Mouse (Mus musculus) liver, adult 2 months (tissue): ENCODE data around the gene Ppp1r37. TPM values are rescaled to one million over a fixed set of nuclear protein-coding genes. Genes with fewer than 3 reads are reported as not detected.

ENCODE experiments used
- DNase-seq: peaks from one replicate; pipeline ENCODE4 v3.0.0-alpha.2; 2011; ENCODE audit warnings: low read depth, low spot score; ENCODE audit errors: extremely low read depth
- H3K27ac ChIP-seq: fragments of 200-500 bp; replicated peaks from 2 replicates; pipeline ENCODE4 v1.5.1; 2012; ENCODE audit warnings: low read depth, mild to moderate bottlenecking, control low read depth, inconsistent platforms, low read length; ENCODE audit not compliant: insufficient read depth
- H3K27me3 ChIP-seq: fragments of 200-500 bp; 2 replicates; pipeline ENCODE4 v1.6.1; 2012; ENCODE audit warnings: mild to moderate bottlenecking, moderate library complexity, low read length, inconsistent platforms; ENCODE audit not compliant: control insufficient read depth, insufficient read depth
- H3K36me3 ChIP-seq: fragments of 200-500 bp; 2 replicates; pipeline ENCODE4 v1.6.1; 2012; ENCODE audit warnings: low read length, inconsistent platforms; ENCODE audit not compliant: control insufficient read depth, insufficient read depth
- H3K4me1 ChIP-seq: fragments of 200-500 bp; 2 replicates; pipeline ENCODE4 v1.6.1; 2011; ENCODE audit warnings: low read length; ENCODE audit not compliant: control insufficient read depth, insufficient read depth
- H3K4me3 ChIP-seq: fragments of 200-500 bp; 2 replicates; pipeline ENCODE4 v1.5.1; 2011; ENCODE audit warnings: low read depth, mild to moderate bottlenecking, control low read depth, low read length, moderate library complexity; ENCODE audit not compliant: insufficient read depth
- H3K79me2 ChIP-seq: fragments of 200-500 bp; 2 replicates; pipeline ENCODE4 v1.6.1; 2012; ENCODE audit warnings: inconsistent platforms, mild to moderate bottlenecking, low read length, moderate library complexity; ENCODE audit not compliant: control insufficient read depth, insufficient read depth
- H3K9ac ChIP-seq: fragments of 200-500 bp; 2 replicates; pipeline ENCODE4 v1.6.1; 2012; ENCODE audit warnings: low read depth, mild to moderate bottlenecking, control low read depth, inconsistent platforms, low read length
- CTCF ChIP-seq: fragments of 200-500 bp; IDR thresholded peaks from 2 replicates; pipeline ENCODE4 v1.5.1; 2011; ENCODE audit warnings: low read depth, low read length, control low read depth
- POLR2A ChIP-seq: fragments of 200-500 bp; IDR thresholded peaks from 2 replicates; pipeline ENCODE4 v1.6.1; 2011; ENCODE audit warnings: low read length, control low read depth; ENCODE audit not compliant: insufficient read depth; ENCODE audit errors: extremely low read depth
- whole genome bisulfite sequencing: fragments of 180-500 bp; shearing (Covaris S2); methylation state at CpG from one replicate; pipeline ENCODE4 v1.1.7; 2018; 5-methylcytosine and 5-hydroxymethylcytosine counted together
- polyA plus RNA-seq: library from polyadenylated mRNA; depleted of rRNA; stranded (reverse); fragments of >200 nt; gene quantifications from 2 replicates; pipeline ENCODE4 v1.2.3, GENCODE M21; 2012; rRNA removed
- total RNA-seq: library from RNA; depleted of rRNA; stranded (reverse); fragments of >200 nt; gene quantifications from 2 replicates; pipeline ENCODE4 v1.2.3, GENCODE M21; 2014; rRNA removed

The Ppp1r37 gene
- total and polyA plus RNA-seq, 2 experiments = 25.0 to 84.2 TPM

DNA sequence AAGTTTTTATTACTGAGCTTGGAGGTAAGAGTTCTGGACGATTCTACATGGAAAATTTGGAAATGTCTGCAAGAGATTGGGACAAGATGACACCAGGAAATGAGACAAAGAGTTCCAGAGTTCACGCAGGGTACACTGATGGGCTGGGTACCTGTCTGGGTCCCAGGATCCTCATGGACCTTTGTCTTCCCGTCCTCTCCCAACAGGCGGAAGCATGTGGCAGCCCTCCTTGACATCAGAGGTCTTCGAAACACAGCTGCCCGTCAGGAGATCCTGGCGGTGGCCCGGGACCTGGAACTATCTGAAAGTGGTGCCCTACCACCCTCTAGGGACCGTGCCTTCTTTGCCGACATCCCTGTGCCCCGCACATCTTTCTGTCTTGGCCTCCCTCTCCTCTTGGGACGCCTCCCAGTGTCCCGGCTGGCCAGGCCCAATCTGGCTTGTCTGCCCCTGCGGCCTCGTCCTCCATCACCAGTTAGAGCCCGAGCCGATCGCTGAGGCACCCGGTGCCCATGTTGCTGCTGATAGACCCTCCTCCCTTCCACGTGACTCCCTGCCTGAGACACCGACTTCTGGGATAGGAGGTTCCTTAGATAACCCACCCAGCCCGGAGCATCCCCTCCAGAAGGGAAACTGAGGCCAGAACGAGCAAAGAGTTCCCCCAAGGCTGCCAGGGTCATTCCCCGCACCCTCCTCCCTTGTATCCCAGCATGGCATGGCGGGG, 68.0 kb downstream of the Ppp1r37 start:
- WGBS = 71% methylated on average over 25 of the region's 25 CpGs
- Histone ChIP-seq H3K36me3 (no peaks in the 10 kb centered on the region), H3K79me2 (no peaks in the 10 kb centered on the region), H3K4me3 (no peak overlapping the region), H3K27ac (peak overlapping the region; percentile 50), H3K4me1 (peaks cover 8% of the 10 kb centered on the region), H3K27me3 (no peaks in the 10 kb centered on the region), H3K9ac (no peak overlapping the region)
- no peak for DNase-seq
- TF ChIP-seq POLR2A (no peak), CTCF (no peak)

DNA sequence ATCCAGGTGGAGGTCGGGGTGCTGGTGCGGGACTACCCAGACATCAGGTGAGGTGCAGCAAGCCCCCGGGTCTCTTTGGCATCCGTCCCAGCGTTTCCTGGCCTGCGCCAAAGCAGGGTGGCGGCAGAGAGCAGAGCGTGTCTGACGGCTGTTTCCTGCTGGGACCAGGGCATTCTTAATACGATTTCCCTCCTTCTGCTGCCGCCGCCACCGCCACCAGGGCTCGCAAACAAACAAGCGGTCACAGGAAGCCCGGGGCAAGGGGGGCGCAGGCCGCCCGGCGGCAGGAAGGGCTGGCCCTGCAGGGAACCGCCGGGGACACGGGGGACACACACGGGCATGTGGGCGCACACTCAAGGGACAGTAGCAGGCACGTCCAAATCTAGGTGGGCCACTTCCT, 71.1 kb downstream of the Ppp1r37 start:
- WGBS = 9% methylated on average over 26 of the region's 26 CpGs
- Histone ChIP-seq H3K79me2 (no peaks in the 10 kb centered on the region), H3K36me3 (no peaks in the 10 kb centered on the region), H3K9ac (peak overlapping the region; percentile 15; the same call in 1 of the 2 replicates), H3K4me1 (peaks cover 2% of the 10 kb centered on the region; the same call in 1 of the 2 replicates), H3K27me3 (peaks cover 5% of the 10 kb centered on the region), H3K4me3 (no peak overlapping the region), H3K27ac (peak overlapping the region; percentile 20)
- DNase-seq = no peak
- TF ChIP-seq POLR2A = no peak
- TF ChIP-seq CTCF = peak; percentile 28; the same call in 1 of the 2 replicates

DNA sequence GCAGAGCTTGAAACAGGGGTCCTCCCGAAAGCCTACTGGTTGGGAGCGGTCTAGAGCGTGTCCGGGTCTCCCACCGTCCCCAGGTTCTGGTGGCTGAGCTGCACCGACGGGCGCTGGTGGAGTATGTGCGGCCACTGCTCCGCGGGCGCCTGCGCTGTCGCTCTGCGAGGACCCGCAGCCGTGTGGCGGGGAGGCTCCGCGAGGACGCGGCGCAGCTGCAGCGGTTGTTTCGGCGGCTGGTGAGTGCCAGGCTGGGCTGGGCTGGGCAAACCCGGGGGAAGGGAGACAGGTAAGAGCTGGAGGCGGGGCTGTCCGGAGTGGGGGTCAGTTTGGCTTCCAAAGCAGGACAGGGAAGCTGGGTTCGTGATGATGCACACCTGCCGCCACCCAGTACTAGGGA, 73.4 kb downstream of the Ppp1r37 start:
- H3K79me2 ChIP-seq = no peaks in the 10 kb centered on the region
- H3K4me1 ChIP-seq = peaks cover 3% of the 10 kb centered on the region; the same call in 1 of the 2 replicates
- H3K27ac ChIP-seq = no peak overlapping the region
- 25% methylated on average over 31 of the region's 31 CpGs for WGBS
- H3K4me3 ChIP-seq = no peak overlapping the region
- no peak for TF ChIP-seq CTCF
- TF ChIP-seq POLR2A = no peak
- DNase-seq = no peak
- H3K36me3 ChIP-seq = no peaks in the 10 kb centered on the region
- peaks cover 5% of the 10 kb centered on the region for H3K27me3 ChIP-seq
- no peak overlapping the region for H3K9ac ChIP-seq

DNA sequence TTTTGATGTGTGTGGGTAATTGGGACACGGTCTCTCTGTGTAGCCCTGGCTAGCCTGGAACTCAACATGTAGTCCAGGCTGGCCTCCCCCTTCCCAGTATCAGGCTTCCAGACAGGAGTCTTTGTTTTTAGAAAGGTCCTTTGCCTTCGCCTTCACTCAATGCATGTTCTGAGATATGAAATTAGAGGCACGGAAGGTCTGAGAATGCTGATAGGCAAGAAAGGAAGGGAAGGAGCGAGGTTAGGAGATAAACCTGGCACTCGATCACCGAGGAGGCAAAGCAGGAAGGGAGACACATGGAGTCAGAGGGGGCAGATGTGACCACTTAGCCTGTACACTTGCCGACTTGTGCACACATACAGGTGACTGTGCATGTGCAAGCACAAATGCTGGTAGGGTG, 76.3 kb downstream of the Ppp1r37 start:
- Histone ChIP-seq H3K27ac (0 out of 2 replicates have a peak overlapping the region, but pooled peaks have one; percentile 18), H3K9ac (no peak overlapping the region), H3K36me3 (no peaks in the 10 kb centered on the region), H3K4me1 (peaks cover 1% of the 10 kb centered on the region; the same call in 1 of the 2 replicates), H3K27me3 (peaks cover 5% of the 10 kb centered on the region), H3K4me3 (no peak overlapping the region), H3K79me2 (no peaks in the 10 kb centered on the region)
- DNase-seq = no peak
- TF ChIP-seq POLR2A = no peak
- 79% methylated on average over 7 of the region's 7 CpGs for WGBS

DNA sequence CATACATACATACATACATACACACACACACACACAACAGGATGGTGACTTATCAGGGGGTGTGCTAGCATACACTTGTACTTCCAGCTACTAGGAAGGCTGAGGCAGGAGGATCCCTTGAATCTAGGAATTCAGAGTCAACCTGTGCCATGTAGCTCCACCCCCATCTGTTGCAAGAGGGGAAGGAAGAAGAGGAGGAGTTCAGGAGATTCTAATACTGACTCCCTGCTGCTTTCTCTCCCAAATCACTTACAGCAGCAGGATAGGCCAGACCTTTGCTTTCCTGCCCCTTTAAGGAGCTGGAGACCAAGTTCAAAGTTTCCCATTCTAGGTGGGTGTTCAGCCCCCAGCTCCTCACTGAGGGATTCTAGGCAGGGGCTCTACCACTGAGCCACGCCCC, 77.4 kb downstream of the Ppp1r37 start:
- 100% methylated on average over 1 of the region's 1 CpGs for WGBS
- Histone ChIP-seq H3K27me3 (peaks cover 5% of the 10 kb centered on the region), H3K4me1 (peaks cover 1% of the 10 kb centered on the region; the same call in 1 of the 2 replicates), H3K79me2 (no peaks in the 10 kb centered on the region), H3K9ac (no peak overlapping the region), H3K4me3 (no peak overlapping the region), H3K36me3 (no peaks in the 10 kb centered on the region), H3K27ac (no peak overlapping the region)
- no peak for TF ChIP-seq CTCF
- no peak for TF ChIP-seq POLR2A
- DNase-seq = no peak

DNA sequence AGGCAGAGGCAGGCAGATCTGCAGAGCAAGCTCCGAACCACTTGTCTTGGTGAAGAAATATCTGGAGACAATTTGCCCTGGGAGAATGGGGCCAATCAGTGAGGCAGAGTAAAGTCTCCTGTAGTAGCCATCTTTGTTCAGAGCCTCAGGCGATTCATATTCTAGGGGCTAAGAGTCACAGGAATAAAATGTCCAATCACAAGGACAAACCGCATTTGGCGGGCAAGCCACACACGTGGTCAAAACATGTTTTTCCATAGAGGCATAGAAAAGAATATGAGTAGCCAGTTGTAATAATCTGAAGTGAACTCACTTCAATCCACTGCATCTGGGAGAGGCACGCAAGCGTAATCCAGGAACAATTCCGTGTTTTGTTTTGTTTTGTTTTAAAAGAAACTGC, 79.6 kb downstream of the Ppp1r37 start:
- peaks cover 1% of the 10 kb centered on the region; the same call in 1 of the 2 replicates for H3K4me1 ChIP-seq
- no peaks in the 10 kb centered on the region for H3K36me3 ChIP-seq
- no peak for TF ChIP-seq POLR2A
- no peak for TF ChIP-seq CTCF

More for the DNA sequence above, 79.6 kb downstream of the Ppp1r37 start:
- DNase-seq = no peak
- H3K27ac ChIP-seq = no peak overlapping the region
- 89% methylated on average over 8 of the region's 8 CpGs for WGBS
- no peaks in the 10 kb centered on the region for H3K79me2 ChIP-seq
- no peak overlapping the region for H3K9ac ChIP-seq
- H3K4me3 ChIP-seq = no peak overlapping the region
- no peaks in the 10 kb centered on the region for H3K27me3 ChIP-seq

Other genes with a start within 250 kb of the Ppp1r37 start
- 6.5 and 6.6 TPM in 2 replicates for gene Ercc1, start 218.3 kb downstream of the Ppp1r37 start, total RNA-seq
- gene Ercc1, start 218.3 kb downstream of the Ppp1r37 start, polyA plus RNA-seq = 8.5 and 9.4 TPM in 2 replicates
- gene Cd3eap, start 203.6 kb downstream of the Ppp1r37 start, total RNA-seq = 1.3 and 1.7 TPM in 2 replicates
- gene Cd3eap, start 203.6 kb downstream of the Ppp1r37 start, polyA plus RNA-seq = 6.5 and 7.0 TPM in 2 replicates
- gene Ppp1r13l, start 203.3 kb downstream of the Ppp1r37 start, total RNA-seq = 0.18 and 0.20 TPM in 2 replicates
- gene Ppp1r13l, start 203.3 kb downstream of the Ppp1r37 start, polyA plus RNA-seq = 3.0 and 4.6 TPM in 2 replicates
- gene Ercc2, start 181.1 kb downstream of the Ppp1r37 start, total RNA-seq = 8.7 and 9.4 TPM in 2 replicates
- 18.7 and 26.8 TPM in 2 replicates for gene Ercc2, start 181.1 kb downstream of the Ppp1r37 start, polyA plus RNA-seq
- gene Klc3, start 159.0 kb downstream of the Ppp1r37 start, total RNA-seq = 0.37 TPM in 1 of 2 replicates, not detected in the other
- 0.17 and 0.24 TPM in 2 replicates for gene Klc3, start 159.0 kb downstream of the Ppp1r37 start, polyA plus RNA-seq
- 0.07 and 11.0 TPM in 2 replicates for gene Ckm, start 158.3 kb downstream of the Ppp1r37 start, total RNA-seq
- 0.16 and 0.18 TPM in 2 replicates for gene Ckm, start 158.3 kb downstream of the Ppp1r37 start, polyA plus RNA-seq
- 1.8 and 2.8 TPM in 2 replicates for gene Mark4, start 104.3 kb downstream of the Ppp1r37 start, total RNA-seq
- 4.9 and 6.4 TPM in 2 replicates for gene Mark4, start 104.3 kb downstream of the Ppp1r37 start, polyA plus RNA-seq
- gene Exoc3l2, start 99.7 kb downstream of the Ppp1r37 start, total RNA-seq = 2.1 and 2.2 TPM in 2 replicates
- gene Exoc3l2, start 99.7 kb downstream of the Ppp1r37 start, polyA plus RNA-seq = 5.1 and 5.8 TPM in 2 replicates
- gene Bloc1s3, start 54.7 kb downstream of the Ppp1r37 start, total RNA-seq = 2.8 and 3.9 TPM in 2 replicates
- gene Bloc1s3, start 54.7 kb downstream of the Ppp1r37 start, polyA plus RNA-seq = 6.2 and 7.3 TPM in 2 replicates
- 19.9 and 25.5 TPM in 2 replicates for gene Trappc6a, start 54.7 kb downstream of the Ppp1r37 start, total RNA-seq
- gene Trappc6a, start 54.7 kb downstream of the Ppp1r37 start, polyA plus RNA-seq = 58.0 and 58.2 TPM in 2 replicates
- not detected in 2 replicates for gene Nkpd1, start 45.2 kb downstream of the Ppp1r37 start, total RNA-seq
- gene Nkpd1, start 45.2 kb downstream of the Ppp1r37 start, polyA plus RNA-seq = not detected in 2 replicates
- gene Zfp296, start 14.2 kb upstream of the Ppp1r37 start, total RNA-seq = 0.40 and 0.83 TPM in 2 replicates
- 0.93 and 1.3 TPM in 2 replicates for gene Zfp296, start 14.2 kb upstream of the Ppp1r37 start, polyA plus RNA-seq
- gene Gemin7, start 14.5 kb upstream of the Ppp1r37 start, total RNA-seq = 31.2 and 40.1 TPM in 2 replicates
- 60.2 and 61.6 TPM in 2 replicates for gene Gemin7, start 14.5 kb upstream of the Ppp1r37 start, polyA plus RNA-seq
- gene Clasrp, start 41.4 kb upstream of the Ppp1r37 start, total RNA-seq = 4.9 and 5.3 TPM in 2 replicates
- gene Clasrp, start 41.4 kb upstream of the Ppp1r37 start, polyA plus RNA-seq = 18.0 and 24.8 TPM in 2 replicates
- 1.3 and 2.3 TPM in 2 replicates for gene Relb, start 66.4 kb upstream of the Ppp1r37 start, total RNA-seq
- gene Relb, start 66.4 kb upstream of the Ppp1r37 start, polyA plus RNA-seq = 1.5 and 3.3 TPM in 2 replicates
- gene Clptm1, start 102.0 kb upstream of the Ppp1r37 start, total RNA-seq = 49.8 and 77.8 TPM in 2 replicates
- 67.3 and 79.9 TPM in 2 replicates for gene Clptm1, start 102.0 kb upstream of the Ppp1r37 start, polyA plus RNA-seq
- gene Apoc2, start 114.9 kb upstream of the Ppp1r37 start, total RNA-seq = 283 and 389 TPM in 2 replicates
- 221 and 425 TPM in 2 replicates for gene Apoc2, start 114.9 kb upstream of the Ppp1r37 start, polyA plus RNA-seq
- 38.2 and 45.8 TPM in 2 replicates for gene Gm44805, start 118.3 kb upstream of the Ppp1r37 start, total RNA-seq
- gene Gm44805, start 118.3 kb upstream of the Ppp1r37 start, polyA plus RNA-seq = 86.3 and 159 TPM in 2 replicates
- gene Apoc4, start 118.4 kb upstream of the Ppp1r37 start, total RNA-seq = 2,758 and 2,845 TPM in 2 replicates
- 3,664 and 4,159 TPM in 2 replicates for gene Apoc4, start 118.4 kb upstream of the Ppp1r37 start, polyA plus RNA-seq
- gene Apoc1, start 129.6 kb upstream of the Ppp1r37 start, total RNA-seq = 7,017 and 7,765 TPM in 2 replicates
- 5,801 and 8,240 TPM in 2 replicates for gene Apoc1, start 129.6 kb upstream of the Ppp1r37 start, polyA plus RNA-seq
- gene Apoe, start 136.1 kb upstream of the Ppp1r37 start, total RNA-seq = 23,407 and 25,019 TPM in 2 replicates
- gene Apoe, start 136.1 kb upstream of the Ppp1r37 start, polyA plus RNA-seq = 39,394 and 43,401 TPM in 2 replicates
- gene Tomm40, start 152.4 kb upstream of the Ppp1r37 start, total RNA-seq = 22.3 and 26.9 TPM in 2 replicates
- 48.7 and 56.2 TPM in 2 replicates for gene Tomm40, start 152.4 kb upstream of the Ppp1r37 start, polyA plus RNA-seq
- gene Nectin2, start 187.4 kb upstream of the Ppp1r37 start, total RNA-seq = 17.8 and 18.9 TPM in 2 replicates
- 57.4 and 68.7 TPM in 2 replicates for gene Nectin2, start 187.4 kb upstream of the Ppp1r37 start, polyA plus RNA-seq
- 2.3 and 2.5 TPM in 2 replicates for gene Bcam, start 207.9 kb upstream of the Ppp1r37 start, total RNA-seq
- 4.8 and 5.4 TPM in 2 replicates for gene Bcam, start 207.9 kb upstream of the Ppp1r37 start, polyA plus RNA-seq
- gene Cblc, start 233.7 kb upstream of the Ppp1r37 start, total RNA-seq = 17.4 and 17.8 TPM in 2 replicates
- gene Cblc, start 233.7 kb upstream of the Ppp1r37 start, polyA plus RNA-seq = 23.0 and 23.5 TPM in 2 replicates